Mouse (Mus musculus) heart, embryonic 14.5 days (tissue): ENCODE data around the gene Tlr8. TPM values are rescaled to one million over a fixed set of nuclear protein-coding genes. Genes with fewer than 3 reads are reported as not detected.
A peak's percentile ranks its signal among the peaks of the same experiment; 100 is the strongest.
"Not testable (repeated sequence)": the region's sequence is repeated elsewhere in the genome, so short reads cannot be mapped to it uniquely, and the experiment has no call there.

Experiments
- ATAC-seq: fragments of 200-750 bp; cut with Nextera tagmentation; 2 replicates; pipeline ENCODE4 v1.8.0; 2017; ENCODE audit warnings: low read depth, moderate TSS enrichment; ENCODE audit not compliant: insufficient number of reproducible peaks, insufficient read depth, low FRiP score
- H3K27ac ChIP-seq, 2 experiments: fragments of 200-500 bp in 1 of 2; fragments of 300-500 bp in 1 of 2; sonication (generic) in 1 of 2; replicated peaks in 1 of 2; 2 replicates each; pipeline ENCODE4 v1.5.1; 2012 to 2014; ENCODE audit warnings: low read depth in 2 of 2, low read length in 2 of 2, control low read depth in 1 of 2, mild to moderate bottlenecking in 1 of 2, mixed read lengths in 1 of 2; ENCODE audit not compliant: control insufficient read depth in 1 of 2, insufficient read depth in 1 of 2
- H3K27me3 ChIP-seq: fragments of 300-500 bp; sonication (generic); 2 replicates; pipeline ENCODE4 v1.6.1; 2014; ENCODE audit warnings: mild to moderate bottlenecking, low read length, control low read depth; ENCODE audit not compliant: control insufficient read depth, insufficient read depth
- H3K36me3 ChIP-seq: fragments of 300-500 bp; sonication (generic); 2 replicates; pipeline ENCODE4 v1.6.1; 2014; ENCODE audit warnings: mild to moderate bottlenecking, control low read depth, low read length, mixed read lengths; ENCODE audit not compliant: control insufficient read depth, insufficient read depth
- H3K4me1 ChIP-seq, 2 experiments: fragments of 200-500 bp in 1 of 2; fragments of 300-500 bp in 1 of 2; sonication (generic) in 1 of 2; 2 replicates each; pipeline ENCODE4 v1.6.1; 2012 to 2014; ENCODE audit warnings: low read length in 2 of 2, control low read depth in 1 of 2, mixed read lengths in 1 of 2; ENCODE audit not compliant: control insufficient read depth in 2 of 2, insufficient read depth in 2 of 2
- H3K4me2 ChIP-seq: fragments of 300-500 bp; sonication (generic); 2 replicates; pipeline ENCODE4 v1.6.1; 2014; ENCODE audit warnings: mild to moderate bottlenecking, low read length
- H3K4me3 ChIP-seq, 2 experiments: fragments of 200-500 bp in 1 of 2; fragments of 300-500 bp in 1 of 2; sonication (generic) in 1 of 2; 2 replicates each; pipeline ENCODE4 v1.5.1; 2012 to 2014; ENCODE audit warnings: low read length in 2 of 2, mild to moderate bottlenecking in 2 of 2, control low read depth in 1 of 2, low read depth in 1 of 2, moderate library complexity in 1 of 2; ENCODE audit not compliant: control insufficient read depth in 1 of 2, insufficient read depth in 1 of 2
- H3K9ac ChIP-seq: fragments of 300-500 bp; sonication (generic); 2 replicates; pipeline ENCODE4 v1.6.1; 2014; ENCODE audit warnings: mild to moderate bottlenecking, low read length
- H3K9me3 ChIP-seq: fragments of 300-500 bp; sonication (generic); 2 replicates; pipeline ENCODE4 v1.6.1; 2016; ENCODE audit warnings: low read length, control low read depth; ENCODE audit not compliant: control insufficient read depth
- WGBS: fragments of 180-500 bp; shearing (Covaris S2); extraction: QIAGEN DNeasy Blood & Tissue Kit; methylation state at CpG from one replicate; pipeline ENCODE4 v1.1.7; 2014; 5-methylcytosine and 5-hydroxymethylcytosine counted together
- polyA plus RNA-seq: library from polyadenylated mRNA; unstranded; fragments of >200 nt; fragmentation: Nextera tagmentation; extraction: Ambion mirVana; gene quantifications from 2 replicates; pipeline ENCODE4 v1.2.1, GENCODE M21; 2014

Gene Tlr8
- polyA plus RNA-seq = 0.16 and 0.39 TPM in 2 replicates

GRCm38 (mm10) chrX:167264086-167264485 is at the start of gene Tlr8:
TSS of gene Tlr8 (minus strand) at chrX:167264329.
- H3K36me3 ChIP-seq = no peaks in the 10 kb centered on the region
- ATAC-seq = no peak
- no peaks in the 10 kb centered on the region for H3K9me3 ChIP-seq
- no peaks in the 10 kb centered on the region for H3K4me1 ChIP-seq
- no peak within 1 kb of the TSS for H3K4me3 ChIP-seq
- no peak within 1 kb of the TSS for H3K27ac ChIP-seq
- no peak within 1 kb of the TSS for H3K4me2 ChIP-seq
- no peaks in the 10 kb centered on the region; the same call in 1 of the 2 replicates for H3K27me3 ChIP-seq
- WGBS = 62% methylated on average over 4 of the region's 4 CpGs
- no peak within 1 kb of the TSS for H3K9ac ChIP-seq

DNA sequence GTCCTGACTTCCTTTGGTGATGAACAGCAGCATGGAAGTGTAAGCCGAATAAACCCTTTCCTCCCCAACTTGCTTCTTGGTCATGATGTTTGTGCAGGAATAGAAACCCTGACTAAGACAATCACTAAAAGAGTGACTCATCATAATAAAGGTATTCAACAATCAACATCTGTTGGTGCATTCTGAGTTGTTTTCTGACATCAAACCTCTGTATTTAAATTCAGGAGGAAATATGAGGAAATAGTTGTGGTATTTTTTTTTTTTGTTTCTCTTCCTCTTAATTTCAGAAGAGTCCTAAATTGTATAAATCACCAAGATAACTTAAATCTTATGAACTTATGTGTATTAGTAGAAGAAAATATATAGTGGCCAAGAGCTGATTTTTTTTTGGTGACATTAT is 37.9 kb upstream of the Tlr8 start:
- H3K36me3 ChIP-seq, H3K9ac ChIP-seq, H3K4me3 ChIP-seq, H3K27me3 ChIP-seq, H3K4me2 ChIP-seq, H3K9me3 ChIP-seq, ATAC-seq, H3K4me1 ChIP-seq, H3K27ac ChIP-seq: not testable (repeated sequence)
- no CpG with 5 or more reads among the region's 1 CpGs for WGBS

DNA sequence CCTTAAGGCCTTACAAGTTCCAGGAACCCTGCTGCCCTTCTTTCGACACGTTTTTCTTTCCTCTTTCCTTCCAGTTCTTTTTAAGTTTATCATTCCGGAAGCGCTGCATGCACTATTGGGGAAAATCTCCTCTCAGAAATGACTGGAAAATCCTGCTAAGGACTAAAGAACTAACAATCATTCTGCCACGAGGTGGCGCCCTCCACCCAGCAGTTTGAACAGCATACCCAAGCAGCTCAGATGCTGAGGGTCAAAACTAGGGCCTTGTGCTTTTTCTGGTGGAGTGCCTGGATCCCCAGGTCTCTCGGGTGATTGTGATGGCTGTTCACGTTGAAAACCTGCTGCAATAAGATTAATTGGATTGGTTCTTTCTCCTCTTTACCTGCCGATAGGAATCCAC is 12.8 kb upstream of the Tlr8 start:
- WGBS = 22% methylated on average over 9 of the region's 9 CpGs
- no peak for ATAC-seq
- Histone ChIP-seq H3K4me1 (no peaks in the 10 kb centered on the region), H3K4me2 (peak overlapping the region; percentile 69), H3K27me3 (no peaks in the 10 kb centered on the region), H3K27ac (no peak overlapping the region), H3K36me3 (no peaks in the 10 kb centered on the region), H3K9ac (peak overlapping the region; percentile 60), H3K4me3 (peak overlapping the region; percentile 31 to 34), H3K9me3 (no peaks in the 10 kb centered on the region)

GRCm38 (mm10) chrX:167276551-167276950 is 12.4 kb upstream of the Tlr8 start:
- ATAC-seq = no peak
- WGBS = 36% methylated on average over 10 of the region's 10 CpGs

GRCm38 (mm10) chrX:167263530-167263929 is 599 bp downstream of the Tlr8 start:
- WGBS = 72% methylated on average over 4 of the region's 4 CpGs
- ATAC-seq = no peak
- Histone ChIP-seq H3K27ac (no peak overlapping the region), H3K9me3 (no peaks in the 10 kb centered on the region), H3K4me2 (no peak overlapping the region), H3K36me3 (no peaks in the 10 kb centered on the region), H3K4me1 (no peaks in the 10 kb centered on the region), H3K4me3 (no peak overlapping the region), H3K9ac (no peak overlapping the region), H3K27me3 (no peaks in the 10 kb centered on the region; the same call in 1 of the 2 replicates)

More at GRCm38 (mm10) chrX:167276551-167276950, 12.4 kb upstream of the Tlr8 start:
- Histone ChIP-seq H3K4me3 (peak overlapping the region; percentile 31 to 34), H3K9ac (peak overlapping the region; percentile 60), H3K4me1 (no peaks in the 10 kb centered on the region), H3K9me3 (no peaks in the 10 kb centered on the region), H3K4me2 (peak overlapping the region; percentile 69), H3K27me3 (no peaks in the 10 kb centered on the region), H3K36me3 (no peaks in the 10 kb centered on the region), H3K27ac (no peak overlapping the region)

- no peak overlapping the region for H3K9ac ChIP-seq
- H3K4me1 ChIP-seq = no peaks in the 10 kb centered on the region
- no peak overlapping the region for H3K4me3 ChIP-seq
- no peaks in the 10 kb centered on the region for H3K36me3 ChIP-seq
- no peak overlapping the region for H3K27ac ChIP-seq
- H3K27me3 ChIP-seq = no peaks in the 10 kb centered on the region
- ATAC-seq = no peak
- WGBS = 93% methylated on average over 3 of the region's 3 CpGs
- no peak overlapping the region for H3K4me2 ChIP-seq
- no peaks in the 10 kb centered on the region for H3K9me3 ChIP-seq
These were observed 22.4 kb downstream of the Tlr8 start for GRCm38 (mm10) chrX:167241736-167242135.

DNA sequence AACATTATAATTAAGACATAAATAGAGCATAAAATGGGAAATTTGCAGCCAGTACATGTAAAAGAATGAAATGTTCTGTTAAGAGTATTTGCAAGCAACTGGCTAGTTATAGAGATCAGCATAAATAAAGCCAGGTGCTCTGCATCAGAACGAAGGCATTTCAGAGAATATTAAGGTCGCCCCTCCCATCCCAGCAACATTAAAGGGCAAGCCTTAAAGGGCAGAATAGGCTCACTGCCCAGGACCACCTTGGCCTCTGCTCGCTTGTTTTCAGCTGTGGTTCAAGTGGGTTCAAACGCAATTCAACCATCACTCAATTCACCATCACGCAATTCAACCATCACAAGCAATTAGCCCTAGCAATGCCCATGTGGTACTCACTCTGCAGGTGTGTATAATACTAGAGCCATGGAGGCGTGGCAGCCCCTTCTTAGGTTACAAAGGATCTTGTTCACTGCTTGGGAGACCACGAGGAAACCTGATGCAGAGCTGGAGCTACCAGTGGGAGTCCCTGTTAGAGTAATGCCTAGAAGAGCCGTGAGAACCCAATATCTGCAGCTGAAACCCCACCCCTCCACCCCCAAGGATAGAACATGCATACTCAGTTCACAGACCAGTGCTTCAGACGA is 24.7 kb downstream of the Tlr8 start:
- WGBS = 66% methylated on average over 9 of the region's 9 CpGs

More for the DNA sequence above, 24.7 kb downstream of the Tlr8 start:
- H3K9me3 ChIP-seq = no peaks in the 10 kb centered on the region
- H3K9ac ChIP-seq = no peak overlapping the region
- no peaks in the 10 kb centered on the region for H3K27me3 ChIP-seq
- no peak for ATAC-seq
- H3K4me1 ChIP-seq = no peaks in the 10 kb centered on the region
- H3K4me3 ChIP-seq = no peak overlapping the region
- H3K27ac ChIP-seq = no peak overlapping the region
- H3K4me2 ChIP-seq = no peak overlapping the region
- H3K36me3 ChIP-seq = no peaks in the 10 kb centered on the region
